Mouse (Mus musculus) ES-E14 (cell line): ENCODE measurements around the gene Baz2b.

Source experiments
- CHD2 ChIP-seq: IDR thresholded peaks from 2 replicates; pipeline ENCODE4 v1.6.1; 2014; ENCODE audit warnings: mild to moderate bottlenecking, low read depth, low read length, inconsistent platforms
- ZNF384 ChIP-seq: IDR thresholded peaks from 2 replicates; pipeline ENCODE4 v1.6.1; 2012; ENCODE audit warnings: low read depth, low read length, inconsistent platforms

DNA sequence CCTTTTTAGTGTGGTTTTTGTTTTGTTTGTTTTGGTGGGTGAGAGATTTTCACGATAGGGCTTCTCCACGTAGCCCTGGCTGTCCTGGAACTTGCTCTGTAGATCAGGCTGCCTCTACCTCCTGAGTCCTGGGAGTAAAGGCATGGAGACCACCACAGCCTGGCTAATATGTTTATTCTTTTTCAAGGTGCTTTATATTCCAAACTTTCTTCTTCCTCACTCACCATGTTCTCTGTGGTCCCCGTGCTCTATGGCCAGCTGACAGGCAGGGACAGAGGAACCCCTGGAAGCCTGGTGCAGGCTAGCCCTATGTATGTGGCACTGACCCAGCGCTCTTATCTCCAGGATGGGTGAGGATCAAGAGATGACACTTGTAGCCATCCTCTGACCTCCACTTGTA is 94.7 kb downstream of the Baz2b start:
- no peak for TF ChIP-seq CHD2
- no peak for TF ChIP-seq ZNF384
